Mouse (Mus musculus) olfactory bulb, adult 2 months (tissue): Measurements from ENCODE around the gene Hoxb6.

ENCODE experiments used
- CTCF ChIP-seq: fragments of 200-500 bp; IDR thresholded peaks from 2 replicates; pipeline ENCODE4 v1.5.1; 2012; ENCODE audit warnings: low read depth, mild to moderate bottlenecking, low read length, moderate library complexity; ENCODE audit not compliant: insufficient read depth
- POLR2A ChIP-seq: fragments of 200-500 bp; IDR thresholded peaks from 2 replicates; pipeline ENCODE4 v1.6.1; 2012; ENCODE audit warnings: mild to moderate bottlenecking, low read depth, low read length, moderate library complexity; ENCODE audit not compliant: insufficient read depth

DNA sequence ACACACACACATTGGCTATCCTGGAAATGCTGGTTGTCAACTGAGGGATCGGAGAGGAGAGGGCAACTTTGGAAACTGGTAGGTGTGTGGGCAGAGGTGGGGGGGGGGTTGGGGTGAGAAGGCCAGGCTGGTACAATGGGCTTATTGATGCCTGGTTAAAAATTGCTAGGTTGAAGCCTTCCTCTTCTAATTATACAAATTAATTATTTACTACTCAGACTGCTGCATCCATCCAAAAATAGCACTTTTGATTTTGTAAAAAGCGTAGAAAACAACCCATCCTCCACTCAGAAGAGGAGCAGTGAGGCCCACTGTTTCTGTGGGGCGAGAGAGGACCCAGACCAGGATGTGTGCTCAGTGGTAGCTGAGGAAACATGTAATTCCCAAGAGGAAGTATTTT, 42.7 kb downstream of the Hoxb6 start:
- TF ChIP-seq CTCF (no peak), POLR2A (no peak)
